Mouse (Mus musculus) hindbrain, embryonic 15.5 days (tissue): ENCODE data around the gene Prr3. TPM values are rescaled to one million over a fixed set of nuclear protein-coding genes. Genes with fewer than 3 reads are reported as not detected.
A peak's percentile ranks its signal among the peaks of the same experiment; 100 is the strongest.

Experiments
- ATAC-seq: fragments of 200-750 bp; cut with Nextera tagmentation; 2 replicates; pipeline ENCODE4 v1.8.0; 2017; ENCODE audit warnings: low read depth, moderate number of reproducible peaks, moderate TSS enrichment; ENCODE audit not compliant: low FRiP score
- H3K27ac ChIP-seq: fragments of 300-500 bp; sonication (generic); replicated peaks from 2 replicates; pipeline ENCODE4 v1.5.1; 2015; ENCODE audit warnings: mild to moderate bottlenecking, inconsistent platforms
- H3K27me3 ChIP-seq: fragments of 300-500 bp; sonication (generic); 2 replicates; pipeline ENCODE4 v1.6.1; 2015; ENCODE audit warnings: control low read depth, inconsistent platforms
- H3K36me3 ChIP-seq: fragments of 300-500 bp; sonication (generic); 2 replicates; pipeline ENCODE4 v1.6.1; 2015; ENCODE audit warnings: control low read depth, inconsistent platforms
- H3K4me1 ChIP-seq: fragments of 300-500 bp; sonication (generic); replicated peaks from 2 replicates; pipeline ENCODE4 v1.6.1; 2015; ENCODE audit warnings: control low read depth, inconsistent platforms
- H3K4me2 ChIP-seq: fragments of 300-500 bp; sonication (generic); 2 replicates; pipeline ENCODE4 v1.6.1; 2015; ENCODE audit warnings: moderate library complexity, mild to moderate bottlenecking, inconsistent platforms
- H3K4me3 ChIP-seq: fragments of 300-500 bp; sonication (generic); 2 replicates; pipeline ENCODE4 v1.5.1; 2015; ENCODE audit warnings: mild to moderate bottlenecking, inconsistent platforms
- H3K9ac ChIP-seq: fragments of 300-500 bp; sonication (generic); 2 replicates; pipeline ENCODE4 v1.6.1; 2015; ENCODE audit warnings: inconsistent platforms
- H3K9me3 ChIP-seq: fragments of 300-500 bp; sonication (generic); 2 replicates; pipeline ENCODE4 v1.6.1; 2016; ENCODE audit warnings: control low read depth, inconsistent platforms
- WGBS: fragments of 180-500 bp; shearing (Covaris S2); methylation state at CpG from one replicate; pipeline ENCODE4 v1.1.7; 2015; 5-methylcytosine and 5-hydroxymethylcytosine counted together
- microRNA counts: library from miRNA; unstranded; fragments of <30 nt; microRNA quantifications from one replicate; lab custom pipeline; 2016
- microRNA-seq: library from miRNA; unstranded; fragments of <30 nt; microRNA quantifications from one replicate; pipeline ENCODE4, GENCODE M21; 2016
- polyA plus RNA-seq: library from polyadenylated mRNA; unstranded; fragments of >200 nt; fragmentation: Nextera tagmentation; extraction: Ambion mirVana; gene quantifications from 2 replicates; pipeline ENCODE4 v1.2.1, GENCODE M21; 2015

Prr3 gene
- polyA plus RNA-seq, 1 experiment from 2014 or later, result 92.9 TPM

- no peak overlapping the region for H3K4me2 ChIP-seq
- no peak overlapping the region for H3K27ac ChIP-seq
- no peak for ATAC-seq
- no peak overlapping the region for H3K4me3 ChIP-seq
- H3K4me1 ChIP-seq, result peaks cover 35% of the 10 kb centered on the region
- no peak overlapping the region for H3K9ac ChIP-seq
- H3K9me3 ChIP-seq, result no peaks in the 10 kb centered on the region
- H3K27me3 ChIP-seq, result no peaks in the 10 kb centered on the region
- peaks cover 45% of the 10 kb centered on the region for H3K36me3 ChIP-seq
- WGBS, result 94% methylated on average over 4 of the region's 4 CpGs
Measured at GRCm38 (mm10) chr17:35923281-35923680, 56.8 kb downstream of the Prr3 start.

GRCm38 (mm10) chr17:35922566-35922965, 57.5 kb downstream of the Prr3 start:
- Histone ChIP-seq H3K9ac (no peak overlapping the region), H3K9me3 (no peaks in the 10 kb centered on the region), H3K4me2 (no peak overlapping the region), H3K4me3 (no peak overlapping the region), H3K27me3 (no peaks in the 10 kb centered on the region), H3K4me1 (peaks cover 35% of the 10 kb centered on the region), H3K27ac (0 out of 2 replicates have a peak overlapping the region, but pooled peaks have one; percentile 15), H3K36me3 (peaks cover 38% of the 10 kb centered on the region)
- ATAC-seq, result no peak
- 88% methylated on average over 3 of the region's 3 CpGs for WGBS

MicroRNAs within 50 kb of the gene (microRNA counts, 519-probe panel; counts per million panel counts)
- microRNA mmu-miR-877 (lab: Ali Mortazavi, UCI), result 1,896 counts per million, percentile 16 among the panel's probes with 10 or more counts

Small RNAs within 50 kb of the gene (microRNA-seq; reads per million reads assigned to microRNA genes)
- gene Mir877, result 95.7 reads per million, percentile 51 among the genes with 10 or more reads in this experiment

Other genes starting within 250 kb of the Prr3 start
- gene Ier3, start 158.6 kb downstream of the Prr3 start, polyA plus RNA-seq, result 12.7 and 16.3 TPM in 2 replicates
- 111 and 116 TPM in 2 replicates for gene Flot1, start 157.0 kb downstream of the Prr3 start, polyA plus RNA-seq
- 1,681 and 1,706 TPM in 2 replicates for gene Tubb5, start 141.9 kb downstream of the Prr3 start, polyA plus RNA-seq
- gene Mdc1, start 138.7 kb downstream of the Prr3 start, polyA plus RNA-seq, result 10.0 and 10.5 TPM in 2 replicates
- gene Nrm, start 118.9 kb downstream of the Prr3 start, polyA plus RNA-seq, result 22.1 and 22.6 TPM in 2 replicates
- 21.1 and 24.7 TPM in 2 replicates for gene Ppp1r18, start 114.6 kb downstream of the Prr3 start, polyA plus RNA-seq
- 30.8 and 32.4 TPM in 2 replicates for gene Dhx16, start 100.4 kb downstream of the Prr3 start, polyA plus RNA-seq
- 63.7 and 68.6 TPM in 2 replicates for gene 2310061I04Rik, start 82.8 kb downstream of the Prr3 start, polyA plus RNA-seq
- 343 and 422 TPM in 2 replicates for gene Atat1, start 70.2 kb downstream of the Prr3 start, polyA plus RNA-seq
- gene Mrps18b, start 63.8 kb downstream of the Prr3 start, polyA plus RNA-seq, result 57.0 and 59.1 TPM in 2 replicates
- gene Ppp1r10, start 63.8 kb downstream of the Prr3 start, polyA plus RNA-seq, result 41.1 and 43.0 TPM in 2 replicates
- 76.1 and 81.0 TPM in 2 replicates for gene Abcf1, start 10.5 kb downstream of the Prr3 start, polyA plus RNA-seq
- 62.7 and 65.5 TPM in 2 replicates for gene Gnl1, start 385 bp downstream of the Prr3 start, polyA plus RNA-seq
- gene H2-T24, start 40.3 kb upstream of the Prr3 start, polyA plus RNA-seq, result 9.0 and 9.9 TPM in 2 replicates
- gene H2-T23, start 52.6 kb upstream of the Prr3 start, polyA plus RNA-seq, result 4.8 and 6.6 TPM in 2 replicates
- 7.4 and 7.9 TPM in 2 replicates for gene H2-T22, start 62.5 kb upstream of the Prr3 start, polyA plus RNA-seq
- gene Gm6034, start 62.7 kb upstream of the Prr3 start, polyA plus RNA-seq, result not detected in 2 replicates
- not detected in 2 replicates for gene Gm11127, start 78.1 kb upstream of the Prr3 start, polyA plus RNA-seq
- gene Gm19684, start 141.4 kb upstream of the Prr3 start, polyA plus RNA-seq, result not detected in 2 replicates
- gene Gm7030, start 149.2 kb upstream of the Prr3 start, polyA plus RNA-seq, result not detected in 2 replicates
- gene Gm8909, start 188.3 kb upstream of the Prr3 start, polyA plus RNA-seq, result not detected in 2 replicates
- gene H2-T3, start 210.1 kb upstream of the Prr3 start, polyA plus RNA-seq, result not detected in 2 replicates